Mouse (Mus musculus) intestine, postnatal 0 days (tissue): ENCODE measurements at regions not wholly inside any gene's neighbourhood (a gene's known extent, or its start where the extent isn't known, plus 50 kb on each side); places are given as distances from the start of the nearest gene placed in this dataset.

Source experiments
- ATAC-seq: fragments of 200-750 bp; cut with Nextera tagmentation; 2 replicates; pipeline ENCODE4 v1.8.0; 2017; ENCODE audit warnings: mild to moderate bottlenecking, moderate TSS enrichment, moderate library complexity
- H3K27ac ChIP-seq: fragments of 300-500 bp; sonication (generic); 2 replicates; pipeline ENCODE4 v1.5.1; 2014; ENCODE audit warnings: mild to moderate bottlenecking, low read depth, low read length, moderate library complexity
- H3K27me3 ChIP-seq: fragments of 300-500 bp; sonication (generic); replicated peaks from 2 replicates; pipeline ENCODE4 v1.6.1; 2014; ENCODE audit warnings: low read length, mixed read lengths; ENCODE audit not compliant: control insufficient read depth, insufficient read depth
- H3K36me3 ChIP-seq: fragments of 300-500 bp; sonication (generic); 2 replicates; pipeline ENCODE4 v1.6.1; 2014; ENCODE audit warnings: mild to moderate bottlenecking, moderate library complexity; ENCODE audit not compliant: control insufficient read depth, insufficient read depth
- H3K4me1 ChIP-seq: fragments of 300-500 bp; sonication (generic); replicated peaks from 2 replicates; pipeline ENCODE4 v1.6.1; 2014; ENCODE audit warnings: antibody characterized with exemption, low read length, mixed read lengths; ENCODE audit not compliant: control insufficient read depth, insufficient read depth
- H3K4me2 ChIP-seq: fragments of 300-500 bp; sonication (generic); replicated peaks from 2 replicates; pipeline ENCODE4 v1.6.1; 2014; ENCODE audit warnings: low read depth, mild to moderate bottlenecking, moderate library complexity
- H3K4me3 ChIP-seq: fragments of 300-500 bp; sonication (generic); 2 replicates; pipeline ENCODE4 v1.5.1; 2014; ENCODE audit warnings: low read depth, low read length
- H3K9ac ChIP-seq: fragments of 300-500 bp; sonication (generic); 2 replicates; pipeline ENCODE4 v1.6.1; 2014; ENCODE audit warnings: mild to moderate bottlenecking, low read depth, low read length
- H3K9me3 ChIP-seq: fragments of 300-500 bp; sonication (generic); 2 replicates; pipeline ENCODE4 v1.6.1; 2016; ENCODE audit warnings: mixed run types; ENCODE audit not compliant: control insufficient read depth
- CTCF ChIP-seq: sonication (generic); IDR thresholded peaks from 2 replicates; pipeline ENCODE4 v1.5.1; 2016; ENCODE audit warnings: low read depth, mild to moderate bottlenecking, control low read depth, antibody characterized with exemption, moderate library complexity
- WGBS: fragments of 180-500 bp; shearing (Covaris S2); extraction: QIAGEN DNeasy Blood & Tissue Kit; methylation state at CpG from one replicate; pipeline ENCODE4 v1.1.7; 2014; 5-methylcytosine and 5-hydroxymethylcytosine counted together

- peaks cover 9% of the 10 kb centered on the region; the same call in 1 of the 2 replicates for H3K36me3 ChIP-seq
- no peak overlapping the region for H3K27ac ChIP-seq
- no peak for TF ChIP-seq CTCF
- WGBS: 95% methylated on average over 3 of the region's 3 CpGs
- no peaks in the 10 kb centered on the region for H3K27me3 ChIP-seq
- H3K4me3 ChIP-seq: no peak overlapping the region
- H3K4me2 ChIP-seq: no peak overlapping the region
- no peak overlapping the region for H3K9ac ChIP-seq
- ATAC-seq: no peak
- no peaks in the 10 kb centered on the region for H3K4me1 ChIP-seq
- no peaks in the 10 kb centered on the region for H3K9me3 ChIP-seq
Observed at GRCm38 (mm10) chr13:119331815-119332214, 96.6 kb upstream of the Paip1 start.

- 73% methylated on average over 6 of the region's 6 CpGs for WGBS
- Histone ChIP-seq H3K4me2 (no peak overlapping the region), H3K9me3 (no peaks in the 10 kb centered on the region), H3K4me1 (no peaks in the 10 kb centered on the region), H3K4me3 (no peak overlapping the region), H3K36me3 (peaks cover 19% of the 10 kb centered on the region), H3K27ac (no peak overlapping the region), H3K27me3 (no peaks in the 10 kb centered on the region), H3K9ac (no peak overlapping the region)
- TF ChIP-seq CTCF: no peak
- peak; percentile 94 for ATAC-seq
Observed at GRCm38 (mm10) chr13:119333915-119334314, 94.5 kb upstream of the Paip1 start.

DNA sequence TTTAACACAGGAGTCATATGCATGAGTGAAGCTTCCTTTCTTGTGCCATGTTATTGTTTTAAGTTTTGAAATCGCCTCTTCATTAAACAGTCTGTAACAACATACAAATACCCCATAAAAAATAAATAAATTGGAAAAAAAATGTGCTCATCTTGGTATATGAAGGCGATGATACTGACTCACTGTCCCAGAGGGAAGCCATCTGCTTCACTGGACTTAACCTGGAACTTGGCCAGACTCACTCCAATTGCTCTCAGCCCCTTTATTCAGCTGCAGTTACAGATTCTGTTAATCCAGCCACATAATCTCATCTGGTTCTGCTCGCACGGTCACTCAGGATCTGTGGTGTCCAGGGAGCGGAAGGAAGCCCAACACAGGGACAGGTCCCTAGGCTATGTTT, 90.5 kb upstream of the Paip1 start:
- Histone ChIP-seq H3K36me3 (peaks cover 19% of the 10 kb centered on the region), H3K4me1 (no peaks in the 10 kb centered on the region), H3K9ac (no peak overlapping the region), H3K27me3 (no peaks in the 10 kb centered on the region), H3K4me2 (no peak overlapping the region), H3K27ac (no peak overlapping the region), H3K4me3 (no peak overlapping the region), H3K9me3 (no peaks in the 10 kb centered on the region)
- no peak for ATAC-seq
- WGBS: 77% methylated on average over 5 of the region's 5 CpGs
- no peak for TF ChIP-seq CTCF

- H3K4me1 ChIP-seq: no peaks in the 10 kb centered on the region
- TF ChIP-seq CTCF: no peak
- peaks cover 19% of the 10 kb centered on the region for H3K36me3 ChIP-seq
Observed at GRCm38 (mm10) chr13:119339016-119339415, 89.4 kb upstream of the Paip1 start.

DNA sequence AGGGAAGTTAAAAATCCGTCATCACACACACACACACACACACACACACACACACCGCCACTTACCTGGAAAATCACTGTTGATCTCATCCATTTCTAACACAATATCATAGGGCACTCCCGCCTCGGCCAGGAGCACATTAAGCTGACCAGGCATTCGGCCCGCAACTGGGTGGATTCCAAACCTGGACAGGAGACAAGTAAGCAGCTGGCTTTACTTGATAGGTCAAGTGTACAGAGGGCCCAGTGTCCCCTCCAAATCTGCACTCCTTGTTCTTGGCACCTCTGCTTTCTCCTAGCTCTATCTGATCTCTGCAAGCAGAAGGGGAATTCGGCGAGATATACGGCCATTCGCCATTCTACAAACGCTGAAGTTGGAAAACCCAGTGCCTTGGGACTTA, 88.6 kb upstream of the Paip1 start:
- H3K36me3 ChIP-seq: peaks cover 18% of the 10 kb centered on the region
- no peaks in the 10 kb centered on the region for H3K4me1 ChIP-seq
- ATAC-seq: no peak
- no peak overlapping the region for H3K4me2 ChIP-seq
- no peak overlapping the region for H3K4me3 ChIP-seq
- no peaks in the 10 kb centered on the region for H3K27me3 ChIP-seq
- no peak overlapping the region for H3K9ac ChIP-seq
- WGBS: 88% methylated on average over 11 of the region's 11 CpGs
- H3K27ac ChIP-seq: no peak overlapping the region
- no peaks in the 10 kb centered on the region for H3K9me3 ChIP-seq
- no peak for TF ChIP-seq CTCF

More at GRCm38 (mm10) chr13:119339016-119339415, 89.4 kb upstream of the Paip1 start:
- WGBS: 60% methylated on average over 5 of the region's 5 CpGs
- H3K27me3 ChIP-seq: no peaks in the 10 kb centered on the region
- no peak for ATAC-seq
- H3K4me2 ChIP-seq: no peak overlapping the region
- no peak overlapping the region for H3K4me3 ChIP-seq
- no peak overlapping the region for H3K27ac ChIP-seq
- no peaks in the 10 kb centered on the region for H3K9me3 ChIP-seq
- no peak overlapping the region for H3K9ac ChIP-seq

DNA sequence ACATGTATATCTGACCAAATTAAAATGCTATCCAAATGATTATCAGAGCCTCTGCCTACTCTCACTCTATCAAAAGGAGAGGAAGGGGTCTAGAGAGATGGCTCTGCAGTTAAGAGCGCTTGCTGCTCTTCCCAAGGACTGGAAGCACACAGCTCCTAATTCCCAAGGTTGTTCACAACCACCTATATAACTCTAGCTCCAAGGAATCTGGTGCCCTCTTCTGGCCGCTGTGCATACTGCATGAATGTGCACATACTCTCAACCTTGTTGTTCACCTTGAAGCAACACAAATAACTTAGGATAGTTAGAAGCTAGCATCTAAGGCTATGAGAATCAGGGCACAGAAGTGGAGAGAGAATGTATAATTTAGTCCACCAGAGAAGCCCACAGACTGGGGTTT, 86.6 kb upstream of the Paip1 start:
- no peaks in the 10 kb centered on the region for H3K27me3 ChIP-seq
- peak; percentile 92 for TF ChIP-seq CTCF
- 40% methylated on average over 2 of the region's 2 CpGs for WGBS
- H3K4me3 ChIP-seq: no peak overlapping the region
- no peaks in the 10 kb centered on the region for H3K4me1 ChIP-seq
- no peaks in the 10 kb centered on the region for H3K9me3 ChIP-seq
- H3K4me2 ChIP-seq: no peak overlapping the region
- no peak for ATAC-seq
- no peak overlapping the region for H3K27ac ChIP-seq
- H3K9ac ChIP-seq: no peak overlapping the region
- peaks cover 10% of the 10 kb centered on the region for H3K36me3 ChIP-seq

- peaks cover 7% of the 10 kb centered on the region for H3K36me3 ChIP-seq
- no peak for ATAC-seq
- no peak for TF ChIP-seq CTCF
- H3K4me3 ChIP-seq: no peak overlapping the region
- H3K9me3 ChIP-seq: no peaks in the 10 kb centered on the region
- no peak overlapping the region for H3K4me2 ChIP-seq
- no peaks in the 10 kb centered on the region for H3K27me3 ChIP-seq
- WGBS: 86% methylated on average over 7 of the region's 7 CpGs
- no peak overlapping the region for H3K27ac ChIP-seq
- no peaks in the 10 kb centered on the region for H3K4me1 ChIP-seq
- H3K9ac ChIP-seq: no peak overlapping the region
Observed at GRCm38 (mm10) chr13:119342761-119343160, 85.6 kb upstream of the Paip1 start.
